Mouse (Mus musculus): ENCODE results near the gene Zic5.

Gene Zic5

GRCm38 (mm10) chr14:122464763-122465741, at the start of gene Zic5:
Zic5 (minus strand) TSS chr14:122465677.
- no peak for DNase-seq (ENCODE audit: low spot score in 2 of 2)

- DNase-seq (ENCODE audit: low spot score in 2 of 2): no peak
These were observed 48.1 kb upstream of the Zic5 start for GRCm38 (mm10) chr14:122513511-122514036.

GRCm38 (mm10) chr14:122511519-122511918, 46.0 kb upstream of the Zic5 start:
- no peak for DNase-seq (ENCODE audit: low spot score in 2 of 2)

- no peak for DNase-seq (ENCODE audit: low spot score in 2 of 2)
These were observed 43.6 kb upstream of the Zic5 start for GRCm38 (mm10) chr14:122509058-122509457.

DNA sequence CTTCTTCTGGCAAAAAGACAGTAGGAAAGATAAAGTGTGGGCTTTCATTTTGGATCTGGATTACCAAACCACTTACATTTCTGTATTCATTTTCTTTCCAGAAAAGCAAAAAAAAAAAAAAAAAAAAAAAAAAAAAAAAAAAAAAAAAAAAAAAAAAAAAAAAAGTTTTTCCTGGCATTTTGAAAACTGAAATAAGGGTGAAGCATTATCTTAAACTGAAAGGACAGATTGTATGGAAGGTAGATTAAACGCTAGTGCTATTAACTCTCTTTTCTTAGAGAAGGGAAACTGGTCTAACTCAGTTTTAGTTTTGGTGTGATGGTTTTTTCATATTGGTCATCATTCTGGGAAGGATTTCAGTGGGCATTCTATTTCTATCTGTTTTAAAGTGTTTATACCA, 26.5 kb upstream of the Zic5 start:
- no peak for DNase-seq (ENCODE audit: low spot score in 2 of 2)

DNA sequence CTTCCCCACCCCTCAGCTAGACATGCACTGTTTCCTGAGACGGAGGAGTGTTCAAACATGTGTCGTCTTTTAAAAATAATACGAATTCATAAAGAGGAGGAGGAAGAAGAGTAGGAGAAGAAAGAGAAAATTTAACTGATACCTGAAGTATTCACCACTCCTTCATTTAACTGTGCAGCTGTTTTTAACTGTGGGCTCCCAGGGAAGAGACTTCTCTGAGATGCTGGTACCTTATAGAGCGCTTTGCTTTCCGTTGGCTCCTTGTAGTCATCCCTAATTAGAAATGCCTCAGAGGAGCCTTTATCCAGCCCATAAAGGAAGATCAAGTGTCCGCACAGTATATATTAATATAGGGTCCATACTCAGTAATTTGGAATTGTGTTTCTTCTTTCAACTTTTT, 26.0 kb upstream of the Zic5 start:
- no peak for DNase-seq (ENCODE audit: low spot score in 2 of 2)

DNA sequence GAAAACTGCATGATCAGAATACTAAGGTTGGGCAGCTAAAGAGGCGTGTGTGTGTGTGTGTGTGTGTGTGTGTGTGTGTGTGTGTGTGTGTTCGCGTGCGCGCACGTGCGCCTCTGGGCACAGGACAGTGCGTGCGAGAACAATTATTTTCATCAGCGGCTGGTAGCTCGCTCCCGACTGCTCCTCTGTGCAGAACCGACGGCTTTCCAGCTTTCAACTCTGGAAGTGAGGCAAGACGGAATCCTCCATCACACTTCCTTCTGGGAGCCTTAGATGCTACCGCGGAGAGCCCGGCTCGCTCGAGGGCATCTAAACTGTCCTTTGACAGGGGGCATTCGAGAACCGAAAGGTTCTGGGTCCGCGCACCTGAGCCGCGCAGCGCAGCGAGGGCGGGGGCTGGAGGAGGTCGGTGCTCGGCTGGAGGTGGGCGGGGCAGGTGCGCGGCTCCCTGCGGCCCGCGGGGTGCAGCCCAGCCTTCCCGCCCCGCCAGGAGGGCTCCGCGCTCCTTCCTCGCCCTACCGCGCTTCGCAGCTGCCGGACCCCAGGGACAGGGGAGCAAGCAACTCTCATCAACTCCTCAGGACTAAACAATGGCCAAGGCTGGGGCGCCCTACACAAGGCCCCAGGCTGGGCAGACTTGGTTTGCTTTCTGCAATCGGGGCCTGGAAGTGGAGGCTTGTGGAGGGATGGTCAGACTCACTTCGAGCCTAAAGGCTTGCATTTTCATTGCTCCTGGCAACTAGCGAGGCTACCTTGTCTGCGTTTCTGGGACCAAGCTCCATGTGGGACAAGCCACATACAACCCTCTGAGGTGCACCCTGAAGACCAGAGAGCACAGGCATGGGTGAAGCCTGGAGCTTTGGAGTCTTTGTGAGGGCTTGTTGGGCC, 25.2 kb upstream of the Zic5 start, which contains the start of gene Gm10837:
TSS of gene Gm10837 (plus strand) at position 146 of the 888 bp plus-strand sequence.
- DNase-seq (ENCODE audit: low spot score in 2 of 2): no peak

GRCm38 (mm10) chr14:122489686-122490414, 24.4 kb upstream of the Zic5 start:
- DNase-seq (ENCODE audit: low spot score in 2 of 2): no peak

DNA sequence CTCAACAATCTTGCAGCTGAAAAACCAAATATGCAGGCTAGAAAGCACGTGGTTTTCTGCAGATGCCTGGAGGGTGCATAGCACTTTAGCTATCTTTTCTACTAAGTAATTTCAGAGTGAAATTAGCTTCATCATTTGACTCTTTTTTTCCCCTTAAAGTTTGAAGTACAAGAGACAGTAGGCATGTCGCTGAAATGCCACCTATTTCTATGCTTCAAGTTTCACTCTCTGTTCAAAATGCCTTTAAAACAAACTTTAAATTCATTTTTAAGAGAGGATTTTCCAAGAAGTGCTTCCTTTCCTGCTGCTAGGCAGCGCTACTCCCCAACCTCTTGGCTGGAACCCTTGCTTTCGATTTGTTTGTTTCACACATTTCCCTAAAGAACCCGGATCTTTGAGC, 23.6 kb upstream of the Zic5 start:
- no peak for DNase-seq (ENCODE audit: low spot score in 2 of 2)

- DNase-seq (ENCODE audit: low spot score in 2 of 2): no peak
These were observed 21.9 kb upstream of the Zic5 start for GRCm38 (mm10) chr14:122487366-122487765.

- no peak for DNase-seq (ENCODE audit: low spot score in 2 of 2)
These were observed 21.1 kb upstream of the Zic5 start for GRCm38 (mm10) chr14:122486611-122487010.

DNA sequence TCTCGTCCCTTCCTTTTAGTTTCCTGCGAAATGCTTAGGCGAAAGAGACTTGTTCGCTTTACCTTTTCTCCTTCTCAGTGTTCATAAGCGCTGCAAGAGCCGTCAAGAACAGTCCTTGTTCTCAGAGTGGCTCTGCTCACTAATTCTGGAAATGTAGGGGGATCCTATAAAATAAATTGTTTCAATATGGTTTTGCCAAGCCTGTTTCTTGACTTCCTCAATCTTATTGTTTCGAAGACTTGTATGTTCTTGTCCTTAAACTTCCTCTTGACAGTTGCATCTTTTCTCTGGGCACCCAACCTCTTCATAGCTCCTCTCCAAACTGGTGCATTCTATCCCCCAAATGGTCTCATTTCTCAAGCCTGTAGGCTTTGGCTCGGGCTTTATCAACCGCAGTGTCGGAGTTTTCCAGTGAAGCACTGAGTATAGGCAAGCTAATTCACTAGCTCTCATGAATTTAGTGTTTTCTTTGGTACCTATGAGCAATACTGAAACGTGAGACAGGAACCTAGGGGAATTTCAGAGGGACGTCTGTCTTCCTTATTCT, 20.2 kb upstream of the Zic5 start:
- DNase-seq (ENCODE audit: low spot score in 2 of 2): no peak

DNA sequence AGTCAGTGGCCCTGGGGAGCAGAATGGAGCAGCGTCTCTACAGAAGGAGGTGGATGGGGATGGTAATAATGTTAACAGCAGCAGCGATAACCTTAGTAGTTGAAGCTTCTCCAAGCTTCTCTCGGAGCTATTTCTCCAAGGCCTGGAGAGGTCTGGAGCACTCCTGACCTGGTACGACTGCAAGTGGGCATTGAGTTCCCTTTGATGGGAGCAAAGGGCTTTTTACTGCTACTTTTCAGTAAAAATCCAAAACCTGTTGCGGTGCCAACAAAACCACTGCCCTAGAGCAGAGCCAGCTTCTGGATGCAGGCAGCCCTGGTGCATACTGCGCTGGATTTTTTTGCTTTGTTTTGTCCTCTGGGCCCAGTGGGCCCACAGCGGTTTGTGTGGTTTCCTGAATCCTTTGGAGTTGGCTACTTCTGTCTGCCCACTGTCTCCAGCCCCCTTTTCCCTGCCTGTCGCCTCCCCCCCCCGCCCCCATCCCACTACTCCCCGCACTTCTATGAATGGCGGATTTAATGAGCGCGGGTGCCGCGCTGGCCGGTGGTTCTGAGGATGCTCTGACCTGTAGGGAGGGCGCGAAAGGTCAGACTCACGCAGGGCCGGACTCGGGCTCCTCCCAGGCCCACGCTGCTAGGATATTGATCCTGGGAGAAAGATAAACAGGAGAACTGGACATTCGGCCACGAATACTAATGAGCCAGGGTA, 19.5 kb upstream of the Zic5 start:
- no peak for DNase-seq (ENCODE audit: low spot score in 2 of 2)

DNA sequence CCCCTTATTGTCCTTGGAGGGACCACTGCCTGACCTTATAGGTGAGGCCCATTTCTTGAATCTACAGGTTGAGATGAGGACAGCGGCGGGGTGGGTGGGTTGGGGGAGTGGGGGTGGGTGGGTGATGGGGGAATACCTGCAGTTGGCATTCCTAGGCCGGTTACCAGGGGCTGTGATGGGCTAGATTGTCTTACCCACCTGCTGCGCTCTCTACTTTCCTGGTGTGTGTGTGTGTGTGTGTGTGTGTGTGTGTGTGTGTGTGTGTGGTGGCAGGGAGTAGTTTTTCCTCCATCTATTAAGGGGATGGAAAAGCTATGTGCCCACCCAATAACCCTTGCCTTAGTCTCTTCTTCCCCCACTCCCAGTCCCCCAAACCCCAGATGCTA, 19.0 kb upstream of the Zic5 start:
- no peak for DNase-seq (ENCODE audit: low spot score in 2 of 2)

DNA sequence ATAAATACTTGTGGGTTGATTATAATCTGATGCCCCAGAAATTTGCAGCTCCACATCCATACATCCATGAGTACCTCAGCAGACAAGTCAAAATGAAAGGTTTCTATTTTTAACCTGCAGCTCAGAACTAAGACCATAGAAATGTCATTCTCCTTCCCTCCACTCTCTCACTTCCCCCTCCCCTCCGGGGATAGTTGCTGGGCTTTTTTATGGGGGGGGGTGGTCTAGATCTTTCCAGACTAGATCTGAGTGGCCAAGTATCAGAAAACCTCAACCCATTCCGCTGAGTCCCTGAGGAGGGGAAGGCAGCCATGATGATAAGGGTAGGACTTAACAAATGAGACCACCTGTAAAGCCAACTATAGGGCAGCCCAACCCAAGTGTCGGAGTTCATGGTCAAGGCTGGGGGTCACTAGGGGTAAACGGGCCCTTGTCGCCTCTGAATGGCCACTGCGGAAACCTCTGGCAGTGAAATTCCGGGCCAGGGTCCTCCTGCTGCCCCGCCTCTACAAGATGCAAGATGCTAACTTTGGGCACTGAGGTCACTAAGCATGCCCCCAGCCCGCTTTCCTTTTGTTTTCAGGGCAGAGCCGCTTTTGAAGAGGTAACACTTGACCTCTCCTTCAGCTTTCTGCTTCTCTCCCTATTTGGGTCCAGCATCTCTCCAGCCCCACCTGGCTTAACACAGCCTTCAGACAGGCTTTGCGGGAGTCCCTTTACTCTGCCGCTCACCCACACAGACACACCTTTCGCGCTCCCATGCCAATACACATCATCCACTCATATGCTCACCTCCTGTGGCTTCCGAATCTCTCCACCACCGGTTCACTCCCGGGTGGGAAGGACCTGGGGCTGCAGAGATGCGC, 18.3 kb upstream of the Zic5 start:
- DNase-seq (ENCODE audit: low spot score in 2 of 2): no peak

- DNase-seq (ENCODE audit: low spot score in 2 of 2): no peak
These were observed 17.5 kb upstream of the Zic5 start for GRCm38 (mm10) chr14:122483024-122483385.

DNA sequence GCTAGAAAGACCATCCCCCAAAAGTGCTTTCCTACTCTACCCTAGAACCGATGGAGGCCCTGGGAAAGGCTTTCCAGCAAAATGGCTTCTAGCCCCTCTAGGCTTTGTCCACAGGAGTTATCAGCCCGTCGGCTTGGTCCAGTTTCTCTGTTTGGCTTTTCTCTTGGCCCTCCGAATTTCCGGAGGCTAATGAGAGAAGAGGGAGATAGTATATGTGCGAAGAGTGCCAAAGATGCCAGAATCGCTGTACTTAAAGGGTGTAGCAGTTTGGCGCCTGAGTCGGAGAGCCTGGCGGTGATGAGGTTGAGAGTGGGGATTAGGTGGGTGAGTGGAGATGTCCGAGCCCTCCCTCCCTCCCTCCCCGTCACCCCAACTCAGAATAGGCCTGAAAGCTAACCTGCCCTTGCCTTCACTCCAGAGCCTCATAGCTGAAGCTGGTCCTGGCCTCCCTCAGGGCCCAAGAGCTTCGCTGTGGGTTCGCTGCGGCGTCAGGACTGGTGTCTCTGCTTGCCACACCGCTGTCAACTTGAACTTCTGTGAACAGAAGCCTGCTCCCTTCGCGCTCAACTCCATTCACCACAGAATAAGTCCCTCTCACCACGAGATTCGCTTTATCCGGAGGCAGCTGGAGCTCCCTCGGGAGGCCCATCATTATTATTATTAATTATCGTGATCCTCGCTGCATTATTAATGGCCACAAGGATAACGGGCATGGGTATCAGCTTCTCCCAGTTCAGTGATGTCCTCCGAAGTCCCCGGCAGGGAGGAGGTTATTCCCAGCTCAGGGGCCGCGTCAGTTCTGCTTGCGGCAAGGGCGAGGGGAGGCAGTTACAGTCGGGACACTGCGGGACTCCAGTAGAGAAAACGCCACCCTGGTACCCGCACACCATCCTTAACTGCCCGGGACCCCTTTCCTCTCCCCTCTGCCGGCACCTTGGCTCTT, 16.9 kb upstream of the Zic5 start:
- DNase-seq (ENCODE audit: low spot score in 2 of 2): no peak

DNA sequence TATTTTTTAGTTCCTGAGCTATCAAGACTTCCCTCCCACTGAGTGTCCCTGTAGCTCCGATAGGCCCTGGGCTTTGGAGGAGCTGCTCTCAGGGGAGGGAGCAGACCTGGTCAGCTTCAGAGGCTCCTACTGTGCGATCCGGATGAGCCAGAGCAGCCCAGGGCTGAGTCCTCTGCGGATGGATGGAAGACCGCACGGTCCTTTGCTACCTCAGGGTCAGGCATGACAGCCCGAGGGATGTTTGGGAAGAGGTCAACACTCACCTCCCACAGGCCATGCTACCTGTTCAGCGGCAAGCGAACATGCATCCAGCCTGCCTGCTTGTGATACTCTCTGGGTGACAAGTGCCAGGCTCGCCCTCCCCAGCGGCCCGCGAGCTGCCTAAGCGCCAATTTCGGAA, 15.7 kb upstream of the Zic5 start:
- DNase-seq (ENCODE audit: low spot score in 2 of 2): no peak

DNA sequence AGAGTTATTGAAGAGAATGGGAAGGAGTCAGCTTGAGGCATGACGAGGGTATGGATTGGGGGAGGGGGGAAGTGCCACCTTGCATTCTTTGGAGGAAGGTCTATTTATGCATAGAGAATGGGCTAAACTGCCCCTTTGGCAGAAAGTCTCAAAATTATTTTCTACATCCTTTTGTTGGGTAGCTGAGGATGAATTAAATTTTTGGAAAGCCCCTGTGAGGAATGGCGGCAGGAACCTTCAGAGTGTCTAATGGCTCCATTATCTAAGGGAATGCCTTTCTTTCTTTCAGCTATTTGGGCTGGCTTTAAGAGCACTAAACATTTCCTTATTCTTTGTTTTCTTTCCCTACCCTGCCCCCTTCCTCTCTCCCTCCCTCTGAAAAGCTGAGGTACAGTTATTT, 14.9 kb upstream of the Zic5 start:
- no peak for DNase-seq (ENCODE audit: low spot score in 2 of 2)

Measured in spleen, postnatal 10 days (tissue).